Mouse (Mus musculus): ENCODE data around the gene Zfp708. TPM values are rescaled to one million over a fixed set of nuclear protein-coding genes. Genes with fewer than 3 reads are reported as not detected.

Gene Zfp708
- polyA plus RNA-seq, 1 experiment from 2014 or later: 6.4 TPM

DNA sequence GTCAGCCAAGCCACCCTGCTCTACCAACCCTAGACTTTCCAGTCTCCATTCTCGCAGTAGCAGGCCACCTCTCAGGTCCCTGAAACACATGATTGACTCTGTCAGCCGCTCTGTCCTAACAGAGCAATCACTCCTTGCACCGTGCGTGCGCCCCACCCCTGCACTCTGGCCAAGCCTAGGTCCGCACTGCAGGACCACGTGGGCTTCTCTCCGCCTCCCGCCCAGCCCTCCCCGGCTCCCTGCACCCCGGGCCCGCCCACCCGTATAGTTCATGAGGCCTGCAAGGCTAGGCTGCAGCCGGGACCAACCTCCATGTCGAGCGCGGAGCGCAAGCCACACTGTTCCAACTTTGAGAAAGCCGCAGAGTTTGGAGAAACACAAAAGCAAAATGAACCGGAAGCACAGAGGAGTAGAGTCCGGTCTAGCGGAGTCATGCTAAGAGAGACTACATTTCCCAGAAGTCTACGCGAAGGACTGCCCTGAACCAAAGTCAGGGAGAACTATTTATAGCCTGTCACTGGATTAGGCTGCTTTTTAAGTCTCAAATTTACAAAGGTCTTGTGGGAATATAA lies 16.5 kb downstream of the Zfp708 start:
- H3K4me3 ChIP-seq (replicated peaks; ENCODE audit: low read depth, low read length): peak overlapping the region; percentile 55
- WGBS: under 1% methylated on average over 24 of the region's 24 CpGs
- no peaks in the 10 kb centered on the region for H3K4me1 ChIP-seq (replicated peaks; ENCODE audit: insufficient read depth, low read length)
- no peaks in the 10 kb centered on the region for H3K27me3 ChIP-seq (ENCODE audit: insufficient read depth, low read length)
- ATAC-seq (replicated peaks; ENCODE audit: low FRiP score, low read depth): peak; percentile 100
- H3K9ac ChIP-seq (ENCODE audit: low read depth, low read length): peak overlapping the region; percentile 65
- peak overlapping the region; percentile 74 for H3K4me2 ChIP-seq (ENCODE audit: low read length)
- H3K36me3 ChIP-seq (ENCODE audit: insufficient read depth, low read length): peaks cover 4% of the 10 kb centered on the region; the same call in 1 of the 2 replicates
- no peak for TF ChIP-seq CTCF (IDR thresholded peaks at IDR 0.05; ENCODE audit: low read depth)
- peak; percentile 94 for DNase-seq (ENCODE audit: low spot score)
- H3K9me3 ChIP-seq (replicated peaks; ENCODE audit: low read length): no peaks in the 10 kb centered on the region
- peak overlapping the region; percentile 92 for H3K27ac ChIP-seq

GRCm38 (mm10) chr13:67077244-67077643 lies 20.5 kb downstream of the Zfp708 start:
- no peak for DNase-seq (ENCODE audit: low spot score)
- H3K27ac ChIP-seq: no peak overlapping the region
- TF ChIP-seq CTCF (IDR thresholded peaks at IDR 0.05; ENCODE audit: low read depth): no peak
- H3K4me3 ChIP-seq (replicated peaks; ENCODE audit: low read depth, low read length): no peak overlapping the region
- no peak overlapping the region for H3K4me2 ChIP-seq (ENCODE audit: low read length)
- no peak overlapping the region for H3K9ac ChIP-seq (ENCODE audit: low read depth, low read length)
- ATAC-seq (replicated peaks; ENCODE audit: low FRiP score, low read depth): no peak
- H3K4me1 ChIP-seq (replicated peaks; ENCODE audit: insufficient read depth, low read length): no peaks in the 10 kb centered on the region
- peaks cover 24% of the 10 kb centered on the region for H3K36me3 ChIP-seq (ENCODE audit: insufficient read depth, low read length)
- H3K27me3 ChIP-seq (ENCODE audit: insufficient read depth, low read length): no peaks in the 10 kb centered on the region
- 94% methylated on average over 2 of the region's 2 CpGs for WGBS
- peaks cover 6% of the 10 kb centered on the region for H3K9me3 ChIP-seq (replicated peaks; ENCODE audit: low read length)

DNA sequence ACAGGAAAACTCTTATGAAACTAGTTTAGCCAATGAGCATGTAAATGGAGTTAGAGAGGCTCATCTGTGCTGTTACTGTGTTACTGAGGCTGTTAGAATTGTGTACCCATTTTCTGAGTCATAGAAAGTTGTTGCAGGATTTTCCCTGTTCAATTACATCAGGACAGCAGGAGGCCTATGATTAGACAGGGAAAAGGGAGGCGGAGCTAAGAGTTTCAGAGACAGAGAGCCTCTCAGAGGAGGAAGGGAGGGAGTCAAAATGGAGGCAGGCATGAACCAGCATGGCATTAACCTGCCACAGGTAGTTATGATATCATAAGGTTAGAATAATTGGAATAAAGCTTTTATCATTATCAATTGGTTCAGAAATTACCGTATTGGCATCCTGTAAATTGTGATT lies 25.0 kb downstream of the Zfp708 start:
- Histone ChIP-seq H3K4me1 (replicated peaks; ENCODE audit: insufficient read depth, low read length) (no peaks in the 10 kb centered on the region), H3K27me3 (ENCODE audit: insufficient read depth, low read length) (no peaks in the 10 kb centered on the region), H3K4me3 (replicated peaks; ENCODE audit: low read depth, low read length) (no peak overlapping the region), H3K9ac (ENCODE audit: low read depth, low read length) (no peak overlapping the region), H3K4me2 (ENCODE audit: low read length) (no peak overlapping the region), H3K36me3 (ENCODE audit: insufficient read depth, low read length) (peaks cover 41% of the 10 kb centered on the region), H3K9me3 (replicated peaks; ENCODE audit: low read length) (peaks cover 19% of the 10 kb centered on the region), H3K27ac (no peak overlapping the region)
- TF ChIP-seq CTCF (IDR thresholded peaks at IDR 0.05; ENCODE audit: low read depth): no peak
- WGBS: 98% methylated on average over 2 of the region's 2 CpGs
- DNase-seq (ENCODE audit: low spot score) (no peak), ATAC-seq (replicated peaks; ENCODE audit: low FRiP score, low read depth) (no peak)

GRCm38 (mm10) chr13:67065386-67065785 lies 32.4 kb downstream of the Zfp708 start:
- TF ChIP-seq CTCF (IDR thresholded peaks at IDR 0.05; ENCODE audit: low read depth): no peak
- no peaks in the 10 kb centered on the region for H3K27me3 ChIP-seq (ENCODE audit: insufficient read depth, low read length)
- no peak overlapping the region for H3K9ac ChIP-seq (ENCODE audit: low read depth, low read length)
- H3K4me1 ChIP-seq (replicated peaks; ENCODE audit: insufficient read depth, low read length): no peaks in the 10 kb centered on the region
- H3K4me2 ChIP-seq (ENCODE audit: low read length): no peak overlapping the region
- ATAC-seq (replicated peaks; ENCODE audit: low FRiP score, low read depth) (no peak), DNase-seq (ENCODE audit: low spot score) (no peak)
- peaks cover 8% of the 10 kb centered on the region; the same call in 1 of the 2 replicates for H3K36me3 ChIP-seq (ENCODE audit: insufficient read depth, low read length)
- no peak overlapping the region for H3K27ac ChIP-seq
- 87% methylated on average over 8 of the region's 8 CpGs for WGBS
- no peak overlapping the region for H3K4me3 ChIP-seq (replicated peaks; ENCODE audit: low read depth, low read length)
- H3K9me3 ChIP-seq (replicated peaks; ENCODE audit: low read length): peaks cover 10% of the 10 kb centered on the region; the same call in 1 of the 2 replicates

DNA sequence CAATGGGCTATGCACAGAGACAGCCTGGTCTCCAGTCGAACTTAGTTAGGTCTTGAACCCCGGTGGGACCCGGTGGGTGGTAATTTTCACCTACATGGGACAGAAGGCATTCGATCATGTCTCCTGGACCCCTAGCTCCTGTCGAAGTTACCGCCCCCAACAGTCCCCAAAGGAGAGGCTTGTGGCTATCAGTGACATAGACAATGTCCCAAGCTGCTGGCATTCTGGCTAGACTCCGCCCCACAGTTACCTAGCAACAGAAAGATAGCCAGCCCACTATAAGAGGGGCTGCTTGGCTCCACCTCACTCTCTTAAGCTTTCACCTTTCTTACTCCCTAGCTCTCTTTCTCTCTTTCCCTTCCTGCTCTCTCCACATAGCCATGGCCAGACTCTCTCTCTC lies 35.3 kb downstream of the Zfp708 start:
- Histone ChIP-seq H3K9me3 (replicated peaks; ENCODE audit: low read length) (0 out of 2 replicates have a peak, but pooled peaks cover 3% of the 10 kb centered on the region), H3K27ac (no peak overlapping the region), H3K36me3 (ENCODE audit: insufficient read depth, low read length) (no peaks in the 10 kb centered on the region), H3K4me1 (replicated peaks; ENCODE audit: insufficient read depth, low read length) (0 out of 2 replicates have a peak, but pooled peaks cover 5% of the 10 kb centered on the region), H3K27me3 (ENCODE audit: insufficient read depth, low read length) (no peaks in the 10 kb centered on the region), H3K4me3 (replicated peaks; ENCODE audit: low read depth, low read length) (no peak overlapping the region), H3K9ac (ENCODE audit: low read depth, low read length) (no peak overlapping the region), H3K4me2 (ENCODE audit: low read length) (no peak overlapping the region)
- ATAC-seq (replicated peaks; ENCODE audit: low FRiP score, low read depth) (no peak), DNase-seq (ENCODE audit: low spot score) (no peak)
- WGBS: 63% methylated on average over 7 of the region's 7 CpGs
- no peak for TF ChIP-seq CTCF (IDR thresholded peaks at IDR 0.05; ENCODE audit: low read depth)

- H3K9me3 ChIP-seq (replicated peaks; ENCODE audit: low read length): no peaks in the 10 kb centered on the region
- H3K4me2 ChIP-seq (ENCODE audit: low read length): peak within 1 kb of the TSS; percentile 85
- 0% methylated on average over 27 of the region's 27 CpGs for WGBS
- peak within 1 kb of the TSS; percentile 65 for H3K9ac ChIP-seq (ENCODE audit: low read depth, low read length)
- H3K27me3 ChIP-seq (ENCODE audit: insufficient read depth, low read length): no peaks in the 10 kb centered on the region
- TF ChIP-seq CTCF (IDR thresholded peaks at IDR 0.05; ENCODE audit: low read depth): peak; percentile 30; the same call in 1 of the 2 replicates
- no peaks in the 10 kb centered on the region for H3K36me3 ChIP-seq (ENCODE audit: insufficient read depth, low read length)
- 0 out of 2 replicates have a peak, but pooled peaks cover 5% of the 10 kb centered on the region for H3K4me1 ChIP-seq (replicated peaks; ENCODE audit: insufficient read depth, low read length)
- peak within 1 kb of the TSS; percentile 72 for H3K4me3 ChIP-seq (replicated peaks; ENCODE audit: low read depth, low read length)
- DNase-seq (ENCODE audit: low spot score) (peak; percentile 96), ATAC-seq (replicated peaks; ENCODE audit: low FRiP score, low read depth) (peak; percentile 98)
- peak within 1 kb of the TSS; percentile 66 for H3K27ac ChIP-seq
These were observed 36.9 kb downstream of the Zfp708 start, which contains the start of gene Zfp712 for GRCm38 (mm10) chr13:67060786-67061358. Zfp712 (minus strand) TSS chr13:67061170.

Measured in kidney, postnatal 0 days (tissue).